Mouse (Mus musculus) frontal cortex, postnatal 25 days (tissue): ENCODE results near the gene Kcnj12.

Experiments
- DNase-seq, 2 experiments: peaks; one replicate each; pipeline ENCODE4 v3.0.0; 2022; ENCODE audit warnings: low spot score in 2 of 2

The Kcnj12 gene

DNA sequence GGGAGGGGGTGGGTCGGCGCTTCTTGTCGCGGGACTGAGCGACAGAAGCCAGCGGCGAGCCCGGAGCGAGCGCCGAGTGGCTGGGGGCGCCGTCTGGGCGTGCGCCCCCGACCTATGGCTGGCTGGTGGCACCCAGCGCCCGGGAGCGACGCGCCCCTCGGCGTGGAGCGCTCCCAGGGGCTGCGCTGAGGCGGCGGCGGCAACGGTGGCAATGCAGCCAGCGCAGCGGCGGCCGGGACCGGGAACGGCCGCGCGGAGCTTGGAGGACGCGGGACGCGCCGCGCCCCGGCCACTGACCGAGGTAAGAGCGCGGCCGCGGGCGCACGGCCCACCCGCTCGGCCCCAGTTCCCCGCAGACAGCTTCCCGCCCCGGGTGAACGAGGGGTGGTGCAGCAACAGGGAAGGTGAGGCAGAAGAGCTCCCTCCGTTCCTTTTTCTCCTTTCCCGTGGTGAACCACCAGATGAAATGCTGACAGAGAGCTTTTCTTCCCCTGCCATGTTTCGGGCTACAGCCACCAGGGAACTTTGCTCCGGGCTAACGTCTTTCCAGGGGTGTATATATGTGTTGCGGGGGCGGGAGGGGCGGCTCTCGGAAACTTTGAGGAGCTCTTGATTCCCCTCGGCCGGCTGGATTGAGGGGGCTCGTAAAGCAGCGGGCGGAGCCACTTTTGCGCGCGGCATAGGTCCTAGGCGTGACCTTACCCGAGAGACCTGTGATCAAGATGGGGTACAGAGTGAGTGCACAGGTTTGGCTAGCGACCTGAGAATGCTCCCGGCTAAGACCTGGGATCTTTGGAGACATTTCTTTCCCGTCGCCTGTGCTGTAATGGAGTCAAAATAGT is at the start of gene Kcnj12:
TSS of gene Kcnj12 (plus strand) at position 15 of the 842 bp plus-strand sequence.
- no peak for DNase-seq

DNA sequence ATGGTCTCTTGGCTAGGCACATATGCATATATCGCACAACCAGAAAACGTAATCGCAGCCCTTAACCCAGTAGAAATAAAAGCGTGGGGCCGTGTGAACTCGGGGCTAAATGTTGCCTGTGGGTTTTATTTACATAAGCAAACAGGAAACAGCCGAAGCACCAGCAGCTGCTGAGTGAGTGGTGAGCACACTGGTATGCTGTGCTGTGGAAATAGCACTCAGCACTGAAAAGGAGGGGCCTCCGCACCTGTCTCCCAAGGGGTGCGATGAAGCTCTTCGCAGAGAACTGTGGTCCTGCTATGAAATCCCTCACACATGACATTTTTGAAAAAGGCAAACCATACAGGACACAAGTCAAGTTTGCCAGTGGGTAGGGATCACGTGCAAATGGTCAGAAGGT is 47.3 kb upstream of the Kcnj12 start:
- no peak for DNase-seq

DNA sequence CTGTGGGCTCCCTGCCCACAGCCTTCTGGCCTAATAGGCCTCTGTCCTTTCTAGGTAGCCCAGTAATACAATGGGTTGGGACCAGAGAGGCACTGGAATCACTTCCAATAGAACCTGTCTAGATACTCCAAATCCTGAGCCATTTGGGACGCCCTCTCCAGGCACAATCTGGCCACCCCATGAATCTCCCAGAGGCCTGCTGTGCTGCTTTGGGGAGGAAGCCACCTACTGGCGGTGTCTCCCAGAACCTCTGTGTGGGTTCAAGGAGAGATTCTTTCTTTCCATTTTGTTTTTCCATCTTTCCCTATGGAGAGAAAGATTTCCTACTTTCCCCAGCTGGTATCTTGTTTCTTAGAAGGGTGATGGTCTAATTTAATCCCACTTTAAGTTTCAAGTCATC is 46.1 kb upstream of the Kcnj12 start:
- DNase-seq, result no peak

DNA sequence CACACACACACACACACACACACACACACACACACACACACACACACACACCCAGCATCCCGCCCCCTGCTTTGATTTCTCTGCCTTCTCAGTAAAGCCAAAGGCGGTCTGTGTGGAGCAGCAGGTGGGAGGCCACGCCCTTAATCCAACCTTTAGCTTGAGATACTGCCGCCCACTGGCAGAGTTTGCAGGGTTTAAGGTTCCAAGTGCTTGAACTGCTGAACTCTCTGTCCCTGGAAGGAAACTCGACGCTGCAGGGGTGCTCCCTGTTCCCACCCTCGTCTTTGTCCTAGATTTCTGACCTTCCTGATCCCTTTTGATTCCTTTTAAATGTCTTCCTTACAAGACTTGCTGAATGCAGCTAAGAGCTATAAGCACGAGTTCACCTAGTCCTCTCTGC is 45.6 kb upstream of the Kcnj12 start:
- no peak for DNase-seq

DNA sequence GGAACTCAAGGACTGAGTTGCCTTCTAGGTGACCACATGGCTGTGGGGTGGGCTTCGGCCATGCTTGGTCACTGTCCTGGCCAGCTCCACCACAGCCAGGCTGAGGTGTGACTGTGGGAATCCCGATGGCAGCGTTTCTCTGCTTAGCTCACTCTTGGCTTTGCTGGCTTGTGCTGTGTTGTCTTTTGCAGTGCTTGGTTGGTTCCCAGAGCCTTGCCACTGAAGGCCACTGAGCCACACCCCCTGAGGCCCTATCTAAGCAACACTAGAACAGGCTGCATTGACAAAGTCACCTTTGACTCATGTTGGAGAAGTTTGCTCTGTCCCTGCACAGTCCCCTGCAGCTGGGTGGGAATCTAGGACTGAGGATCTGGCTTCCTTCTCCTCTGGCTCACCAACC is 45.2 kb upstream of the Kcnj12 start:
- no peak for DNase-seq

DNA sequence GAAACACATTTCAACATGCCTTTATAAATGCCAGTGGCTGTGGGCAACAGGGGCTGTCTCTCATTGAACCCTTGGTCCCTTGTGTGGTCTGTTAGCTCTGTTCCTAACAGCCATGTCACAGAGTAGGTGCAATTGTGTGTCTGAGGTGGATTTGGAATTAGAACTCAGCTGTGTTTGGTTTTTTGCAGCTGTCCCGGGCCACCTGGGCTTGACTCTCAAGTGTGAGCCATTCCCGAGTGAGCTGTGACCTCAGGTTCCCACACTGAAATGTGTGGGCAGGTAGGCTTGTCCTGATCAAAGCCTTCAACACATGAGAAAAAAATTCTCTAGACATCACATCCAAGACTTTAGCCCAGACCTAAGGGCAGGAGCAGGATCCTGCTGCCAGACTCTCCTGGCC is 43.7 kb upstream of the Kcnj12 start:
- DNase-seq, result no peak

DNA sequence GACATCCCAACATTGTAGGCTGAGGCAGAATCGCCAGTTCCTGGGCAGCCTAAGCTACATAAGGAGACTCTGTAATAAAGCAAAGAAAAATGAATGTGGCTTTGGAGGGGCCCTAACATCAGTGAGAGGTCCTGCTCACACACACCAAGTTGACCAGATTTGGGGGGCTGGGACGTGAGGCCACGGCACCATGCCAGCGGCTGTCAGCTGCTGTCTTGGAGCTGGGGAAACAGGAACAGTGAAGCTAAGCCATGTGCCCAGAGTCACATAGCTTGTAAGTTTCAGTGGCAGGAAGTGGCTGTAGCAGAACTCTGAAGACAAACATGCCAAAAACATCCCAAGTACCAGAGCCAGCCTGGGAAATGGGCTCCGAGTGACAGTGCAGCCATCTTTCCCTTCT is 42.6 kb upstream of the Kcnj12 start:
- no peak for DNase-seq

DNA sequence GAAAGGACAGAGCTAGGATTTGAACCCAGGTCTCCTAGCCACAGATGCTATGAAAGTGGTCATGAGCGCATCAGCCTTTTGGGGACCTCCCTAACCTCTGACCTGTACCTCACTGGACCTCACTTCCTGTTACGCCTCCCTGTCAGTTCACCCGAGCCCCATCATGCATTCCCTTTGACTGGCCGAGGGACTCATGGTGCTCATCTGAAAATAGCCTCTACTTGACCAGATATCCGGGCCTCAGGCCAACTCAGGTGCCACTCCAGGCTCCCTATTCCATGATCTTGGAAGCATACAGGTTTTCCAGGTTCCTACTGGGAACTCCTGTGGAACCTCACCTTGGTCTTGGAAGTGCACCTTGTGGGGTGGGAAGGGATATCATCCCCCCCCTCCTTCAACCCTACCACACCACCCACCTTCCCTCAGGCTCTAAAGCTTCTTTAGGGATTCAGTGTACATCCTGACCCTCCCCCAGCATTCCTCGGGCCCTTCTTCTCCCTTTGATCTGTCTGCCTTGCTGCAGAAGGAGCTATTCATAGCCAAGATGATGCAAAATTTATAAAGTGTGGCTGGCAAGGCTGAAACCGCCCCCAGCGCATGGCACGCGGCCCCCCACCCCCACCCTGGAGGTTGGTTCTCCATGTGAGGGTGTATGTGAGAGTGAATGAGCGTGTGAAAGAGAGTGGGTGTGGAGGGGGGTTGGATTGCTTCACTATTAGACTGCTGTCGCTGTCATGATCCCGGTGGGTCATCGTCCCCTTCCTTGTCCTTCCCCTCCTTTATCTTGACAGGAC is 40.5 kb upstream of the Kcnj12 start:
- DNase-seq, result no peak

DNA sequence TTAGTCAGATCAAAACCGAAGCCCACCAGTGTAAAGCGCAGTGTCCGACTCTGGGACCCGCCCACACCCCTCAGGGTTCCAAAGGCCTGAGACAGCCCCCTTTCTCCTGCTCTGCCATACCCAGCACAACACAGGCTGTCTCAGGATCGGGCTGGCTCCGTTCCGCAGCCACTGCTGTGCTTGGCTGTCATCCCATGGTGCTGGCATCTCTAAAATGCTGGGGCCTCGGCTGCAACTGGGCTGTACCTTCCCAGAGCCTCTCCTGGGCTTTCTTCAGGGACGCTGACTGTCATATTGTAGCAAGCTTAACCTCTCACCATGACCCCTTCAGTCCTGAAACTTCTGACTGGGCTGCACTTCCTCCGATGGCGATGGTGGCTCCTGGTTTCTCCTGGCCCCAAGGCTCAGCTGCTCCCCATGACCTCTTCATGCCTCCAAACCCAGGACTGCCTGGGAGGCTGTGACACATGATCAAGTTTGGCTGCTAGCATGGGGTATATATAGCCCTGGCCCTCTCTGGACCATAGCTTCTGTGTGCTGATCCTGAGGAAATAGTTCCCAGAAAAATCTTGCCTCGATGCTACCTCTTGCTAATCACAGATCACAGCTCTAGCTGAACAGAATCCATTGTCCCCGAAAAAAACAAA is 37.3 kb upstream of the Kcnj12 start:
- no peak for DNase-seq

DNA sequence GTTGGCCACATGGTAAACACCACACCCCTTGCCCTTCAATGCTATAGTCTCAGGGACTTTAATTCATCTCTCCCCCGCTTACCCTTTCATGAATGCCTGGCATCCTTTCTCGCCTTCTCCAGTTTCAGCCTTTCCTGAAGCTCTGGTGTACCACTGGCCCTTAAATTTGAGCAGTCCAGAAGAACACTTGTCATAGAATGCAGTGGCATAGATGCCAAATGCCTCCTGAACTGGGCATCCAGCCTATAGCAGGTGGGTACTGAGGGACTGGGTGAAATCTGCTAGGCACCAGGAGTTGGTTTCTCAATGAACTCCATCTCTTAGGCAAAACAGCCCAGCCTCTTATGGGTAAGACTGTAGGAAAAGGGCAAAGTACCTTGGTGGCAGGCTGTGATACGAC is 31.9 kb upstream of the Kcnj12 start:
- DNase-seq, result no peak

DNA sequence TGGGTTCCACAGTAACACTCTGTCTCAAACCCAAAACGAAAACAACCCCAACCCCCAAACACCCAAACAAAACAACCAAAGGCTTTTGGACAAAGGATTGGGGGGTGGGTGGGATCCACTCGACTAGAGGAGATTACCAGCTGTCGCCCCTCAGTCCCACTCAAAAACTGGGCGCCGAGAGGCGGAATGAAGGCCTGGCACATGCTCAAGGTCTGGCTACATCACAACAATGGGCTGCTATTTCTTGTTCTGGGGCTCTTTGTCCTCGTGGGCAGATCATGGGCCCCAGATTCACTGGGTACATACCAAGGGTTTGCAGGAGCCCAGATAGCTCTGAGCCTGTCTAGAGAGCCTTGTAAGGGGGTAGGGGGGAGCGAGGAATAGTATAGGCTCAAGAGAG is 19.6 kb upstream of the Kcnj12 start:
- no peak for DNase-seq

DNA sequence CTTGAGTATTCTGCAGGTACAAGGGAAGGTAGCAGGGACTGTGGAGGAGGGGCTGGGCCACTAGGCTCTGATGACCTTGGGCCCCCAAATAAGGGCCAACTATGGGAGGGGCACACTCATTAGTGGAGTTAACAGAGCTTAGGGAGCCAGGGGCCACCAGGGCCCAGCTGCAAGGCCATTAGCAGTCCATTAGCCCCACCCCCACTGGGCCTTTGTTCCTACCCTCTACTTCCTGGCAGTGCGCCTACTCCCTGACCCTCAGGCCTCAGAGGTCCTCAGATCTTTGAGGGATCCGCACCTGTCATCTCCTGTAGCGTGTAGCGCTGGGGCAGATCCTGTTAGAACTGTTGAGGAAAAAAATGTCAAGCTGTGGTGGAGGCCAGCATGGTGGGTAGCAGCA is 18.3 kb upstream of the Kcnj12 start:
- DNase-seq, result no peak

DNA sequence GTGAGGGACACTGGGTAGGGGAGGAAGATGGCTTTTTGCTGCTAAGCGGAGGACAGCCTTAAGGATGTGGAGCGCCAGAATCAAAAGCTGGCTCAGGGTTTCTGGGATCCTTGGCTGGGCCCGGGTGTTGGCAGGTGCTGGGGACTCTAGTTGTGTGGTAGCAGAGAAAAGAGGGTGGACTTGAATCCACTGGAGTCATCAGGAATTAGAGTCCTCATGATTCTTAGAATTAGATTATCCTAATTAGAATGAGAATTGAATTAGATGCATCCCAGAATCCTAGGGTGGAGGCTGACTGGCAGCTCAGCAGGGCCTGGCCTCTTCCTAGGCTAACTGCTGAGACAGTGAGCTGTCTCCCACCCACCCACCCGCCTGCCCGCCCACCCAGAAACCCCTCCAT is 17.6 kb upstream of the Kcnj12 start:
- DNase-seq, result no peak

DNA sequence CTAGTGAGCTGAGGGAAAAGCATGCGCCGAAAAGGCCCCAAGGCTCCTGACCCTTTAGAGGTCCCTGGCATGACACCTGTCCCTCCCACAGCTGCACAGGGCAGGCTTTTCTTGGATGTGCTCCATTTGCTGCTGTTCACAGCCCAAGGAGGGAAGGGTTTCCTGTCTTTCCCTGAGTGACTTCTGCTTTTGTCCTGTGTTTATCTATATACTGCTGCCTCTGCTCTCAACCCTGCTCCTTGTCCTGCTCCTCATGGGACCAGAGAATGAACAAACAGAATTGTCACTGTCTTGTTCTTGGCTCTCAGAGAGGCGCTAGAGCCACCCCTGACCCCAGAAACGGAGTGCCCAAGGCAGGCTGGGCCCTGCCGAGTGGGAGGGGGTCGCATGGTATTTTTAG is 17.0 kb upstream of the Kcnj12 start:
- no peak for DNase-seq

DNA sequence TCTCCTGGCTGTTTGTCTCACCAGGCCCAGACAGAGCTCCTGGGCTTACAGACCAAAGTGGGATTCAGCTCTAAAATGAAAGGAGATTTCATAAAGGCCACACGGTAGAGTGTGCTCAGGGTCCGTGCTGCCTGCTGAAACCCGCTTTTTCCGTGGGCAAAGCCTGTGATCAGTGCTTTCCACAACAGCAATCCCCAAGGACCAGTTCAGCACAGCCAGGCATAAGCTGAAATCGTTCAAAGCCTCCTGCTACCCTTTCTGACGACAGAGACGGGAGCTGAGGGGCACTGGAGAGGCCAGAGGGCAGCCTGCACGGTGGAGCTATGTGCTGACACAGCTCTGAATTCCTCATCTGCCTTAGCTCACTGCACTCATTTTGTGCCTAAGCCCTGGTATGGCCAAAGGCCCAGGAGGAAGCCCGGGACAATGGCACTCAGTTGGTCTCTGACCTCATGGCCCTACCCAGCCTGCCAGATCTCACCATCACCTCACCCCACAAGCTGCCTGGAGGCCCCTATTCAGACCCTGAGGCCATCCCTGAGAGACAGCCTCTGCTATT is 10.5 kb upstream of the Kcnj12 start:
- no peak for DNase-seq

DNA sequence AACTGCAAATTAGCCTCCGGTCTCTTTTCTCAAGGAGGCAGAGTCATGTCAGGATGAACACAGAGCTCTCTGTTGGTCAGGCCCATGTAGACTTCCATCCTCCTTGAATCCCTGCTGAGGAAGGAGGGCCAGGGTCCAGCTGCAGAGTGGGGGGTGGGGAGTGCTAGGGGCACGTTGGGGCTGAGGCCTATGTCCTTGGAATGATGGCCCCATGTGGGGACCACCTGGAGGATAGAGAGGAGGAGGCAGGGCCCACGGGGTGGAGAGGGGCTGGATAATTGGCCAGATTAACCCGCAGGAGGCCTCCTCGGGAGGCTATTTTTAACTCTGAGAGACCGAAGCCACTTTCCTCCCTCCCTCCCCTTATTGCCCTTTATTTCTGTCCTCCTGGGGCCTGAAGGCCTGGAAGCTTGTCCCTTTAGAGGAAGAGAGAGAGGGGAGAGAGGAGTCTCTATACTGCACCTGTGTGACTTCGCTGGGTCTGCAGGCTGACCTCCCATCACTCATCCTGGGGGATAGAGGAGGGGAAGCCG is 5.4 kb upstream of the Kcnj12 start:
- DNase-seq, result no peak

DNA sequence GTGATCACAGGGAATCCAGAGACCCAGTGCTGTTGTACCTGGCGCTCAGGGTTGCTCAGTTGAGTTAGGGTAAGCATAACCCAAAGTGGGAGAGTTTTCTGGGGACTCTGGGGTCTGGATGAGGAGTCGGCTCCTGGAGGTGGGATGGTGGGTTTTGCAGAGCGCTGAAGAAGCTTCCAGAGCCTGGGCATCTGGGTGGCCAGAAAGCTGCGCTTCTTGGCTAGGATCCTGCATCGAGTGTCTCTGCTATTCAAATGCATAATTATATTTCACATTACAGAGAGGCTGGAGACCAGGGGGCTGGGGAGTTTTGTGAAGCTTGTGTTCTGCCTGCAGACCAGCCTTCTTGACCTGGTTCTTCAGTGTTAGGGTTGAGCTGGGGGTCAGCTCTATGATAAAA is 1.2 kb upstream of the Kcnj12 start:
- DNase-seq, result no peak

DNA sequence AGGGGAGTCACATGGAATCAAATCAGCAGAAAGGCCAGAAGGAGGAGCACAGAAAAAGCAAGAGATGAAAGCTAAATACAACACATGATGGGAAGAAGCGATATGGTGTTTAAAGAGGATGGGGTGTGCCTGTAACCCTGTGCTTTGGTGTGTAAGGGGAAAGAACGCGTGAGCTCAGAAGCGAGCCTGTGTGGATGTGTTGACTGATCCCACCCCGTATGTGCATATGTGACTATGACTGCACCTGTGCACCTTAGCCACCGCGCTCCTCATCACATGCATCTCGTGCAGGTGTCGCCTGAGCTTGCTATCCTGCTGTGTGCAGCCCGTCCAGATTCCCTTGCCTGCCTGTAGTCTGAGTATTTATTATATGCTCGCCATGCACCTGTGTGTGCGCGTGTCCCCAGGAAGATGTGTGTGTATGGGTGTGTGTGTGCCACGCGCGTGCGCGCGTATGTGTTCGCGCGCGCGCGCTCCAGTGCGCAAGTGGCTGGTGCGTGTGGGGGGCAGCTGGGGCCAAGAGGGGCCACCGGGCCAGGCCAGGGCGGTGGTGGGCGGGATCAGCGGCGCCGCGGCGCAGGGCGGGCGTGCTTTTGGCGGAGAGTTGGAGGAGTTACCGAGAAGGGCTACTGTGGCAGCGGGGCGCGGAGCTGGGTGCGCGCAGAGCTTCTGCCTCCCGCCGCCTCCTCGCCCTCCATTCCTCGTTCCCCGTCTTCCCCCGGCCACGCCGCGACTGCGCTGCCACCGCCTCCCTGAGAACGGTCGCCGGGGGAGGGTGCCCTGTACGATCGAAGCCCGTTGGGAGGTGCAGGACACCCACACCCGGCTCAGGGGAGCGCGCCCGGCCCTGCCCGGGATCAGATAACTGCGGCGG is 451 bp upstream of the Kcnj12 start:
- peak; percentile 18 to 23 for DNase-seq

DNA sequence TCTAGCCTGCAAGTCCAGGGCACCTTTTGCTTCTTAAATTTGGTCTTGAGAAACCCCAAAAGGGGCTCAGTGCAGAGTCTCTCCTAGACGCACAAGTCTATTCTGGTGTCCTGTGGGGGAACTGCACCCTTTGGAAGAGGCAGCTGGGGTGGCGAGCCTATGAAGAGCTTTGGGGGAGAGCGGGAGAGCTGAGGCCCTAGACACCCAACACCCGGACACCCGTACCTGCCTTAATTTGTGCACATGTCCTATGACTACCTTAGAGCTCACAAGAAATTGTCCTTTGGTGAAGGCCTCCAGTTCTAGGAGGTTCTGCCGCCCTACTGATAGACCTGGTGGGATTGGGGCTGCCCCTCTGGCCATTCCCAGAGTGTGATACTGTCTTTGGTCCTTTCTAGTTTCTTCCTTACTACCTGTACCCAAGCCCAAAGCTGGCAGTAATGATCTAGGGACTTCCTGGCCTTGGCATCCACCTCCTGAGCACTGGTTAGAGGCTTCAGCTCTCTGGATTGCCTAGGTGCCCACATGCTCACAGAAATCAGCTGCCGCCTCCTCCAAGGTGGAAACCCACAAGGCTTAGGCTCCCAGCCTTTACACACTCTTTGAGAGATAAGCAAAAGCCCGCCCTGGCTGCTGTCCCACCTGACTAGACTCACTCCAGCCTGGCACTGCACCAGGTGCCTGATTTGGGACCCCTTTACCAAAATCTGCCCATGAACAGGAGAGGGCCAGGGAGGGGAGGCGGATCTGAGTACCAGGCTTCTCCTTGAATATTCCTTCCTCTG is 1.2 kb downstream of the Kcnj12 start:
- no peak for DNase-seq

DNA sequence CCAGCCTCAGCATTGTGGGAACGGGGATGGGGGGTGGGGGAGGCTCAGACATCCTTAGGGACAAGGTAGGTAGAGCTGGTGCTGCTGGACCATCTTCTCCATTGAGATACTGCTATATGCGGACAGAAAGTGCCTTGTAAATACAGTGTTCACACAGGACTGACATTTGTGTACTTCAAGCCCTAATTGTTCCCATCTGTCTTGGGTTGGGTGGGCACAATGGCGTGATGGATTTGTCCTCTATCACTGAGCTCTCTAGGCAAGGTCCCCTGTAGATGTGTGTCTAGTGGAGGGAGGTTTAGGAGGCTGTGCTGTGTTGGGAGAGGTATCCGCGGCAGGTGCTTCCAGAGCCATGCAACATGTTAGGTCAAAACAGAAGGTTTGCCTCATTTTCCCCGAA is 2.0 kb downstream of the Kcnj12 start:
- DNase-seq, result no peak
